Mouse (Mus musculus): Measurements from ENCODE around the gene Ccdc172. TPM values are rescaled to one million over a fixed set of nuclear protein-coding genes. Genes with fewer than 3 reads are reported as not detected.

Gene Ccdc172
- not detected in 2 replicates for polyA plus RNA-seq (2012; ENCODE audit: low replicate concordance)

GRCm38 (mm10) chr19:58511818-58512217 lies at the start of gene Ccdc172:
Gene Ccdc172 (plus strand): TSS chr19:58511993.

Other genes with a start within 250 kb of the Ccdc172 start
- gene Gfra1, start 56.1 kb upstream of the Ccdc172 start, polyA plus RNA-seq (2012; ENCODE audit: low replicate concordance), result 0.10 TPM in 1 of 2 replicates, not detected in the other
- not detected in 2 replicates for gene Pnlip, start 140.5 kb downstream of the Ccdc172 start, polyA plus RNA-seq (2012; ENCODE audit: low replicate concordance)
- not detected in 2 replicates for gene Pnliprp1, start 216.9 kb downstream of the Ccdc172 start, polyA plus RNA-seq (2012; ENCODE audit: low replicate concordance)
- not detected in 2 replicates for gene Pnliprp2, start 247.7 kb downstream of the Ccdc172 start, polyA plus RNA-seq (2012; ENCODE audit: low replicate concordance)